Mouse (Mus musculus) layer of hippocampus, postnatal 25 days (tissue): ENCODE results near the gene Ecm1. TPM values are rescaled to one million over a fixed set of nuclear protein-coding genes. Genes with fewer than 3 reads are reported as not detected.
"Not testable (repeated sequence)": the region's sequence is repeated elsewhere in the genome, so short reads cannot be mapped to it uniquely, and the experiment has no call there.

Source experiments
- DNase-seq, 2 experiments: peaks; one replicate each; pipeline ENCODE4 v3.0.0; 2022; ENCODE audit warnings: mixed read lengths in 2 of 2, low spot score in 1 of 2; ENCODE audit errors: extremely low spot score in 1 of 2
- microRNA-seq, 2 experiments: library from miRNA; unstranded; fragments of <30 nt; microRNA quantifications; one replicate each; pipeline ENCODE4 v1.2.0; 2021
- total RNA-seq, 2 experiments: library from RNA; stranded (reverse); gene quantifications; 2 replicates each; pipeline ENCODE4 v1.2.3; 2021

The Ecm1 gene
- total RNA-seq, 2 experiments from 2014 or later, result 7.8 to 10.0 TPM

- no peak for DNase-seq
Observed at GRCm38 (mm10) chr3:95692677-95693076, 46.7 kb downstream of the Ecm1 start.

- not testable (repeated sequence) for DNase-seq
Observed at GRCm38 (mm10) chr3:95690552-95690951, 48.8 kb downstream of the Ecm1 start.

DNA sequence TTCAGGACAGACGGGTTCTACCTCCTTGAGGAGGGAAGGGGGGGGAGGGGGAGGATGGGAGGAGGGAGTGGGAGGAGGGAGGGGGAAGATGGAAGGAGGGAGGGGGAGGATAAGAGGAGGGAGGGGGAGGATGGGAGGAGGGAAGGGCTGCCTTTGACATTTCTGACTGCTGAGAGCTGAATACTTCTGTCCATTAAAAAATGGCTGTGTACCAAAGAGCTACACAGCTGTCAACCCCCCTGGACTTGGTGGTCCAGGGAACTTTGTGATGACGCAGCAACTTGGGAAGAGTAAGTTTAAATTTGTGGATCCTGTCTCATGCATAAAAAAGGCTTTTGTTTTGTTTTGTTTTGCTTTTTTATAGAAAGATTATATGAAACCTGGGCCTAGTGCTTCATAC, 49.4 kb downstream of the Ecm1 start:
- no peak for DNase-seq

- no peak for DNase-seq
Observed at GRCm38 (mm10) chr3:95689171-95689915, 50.0 kb downstream of the Ecm1 start.

DNA sequence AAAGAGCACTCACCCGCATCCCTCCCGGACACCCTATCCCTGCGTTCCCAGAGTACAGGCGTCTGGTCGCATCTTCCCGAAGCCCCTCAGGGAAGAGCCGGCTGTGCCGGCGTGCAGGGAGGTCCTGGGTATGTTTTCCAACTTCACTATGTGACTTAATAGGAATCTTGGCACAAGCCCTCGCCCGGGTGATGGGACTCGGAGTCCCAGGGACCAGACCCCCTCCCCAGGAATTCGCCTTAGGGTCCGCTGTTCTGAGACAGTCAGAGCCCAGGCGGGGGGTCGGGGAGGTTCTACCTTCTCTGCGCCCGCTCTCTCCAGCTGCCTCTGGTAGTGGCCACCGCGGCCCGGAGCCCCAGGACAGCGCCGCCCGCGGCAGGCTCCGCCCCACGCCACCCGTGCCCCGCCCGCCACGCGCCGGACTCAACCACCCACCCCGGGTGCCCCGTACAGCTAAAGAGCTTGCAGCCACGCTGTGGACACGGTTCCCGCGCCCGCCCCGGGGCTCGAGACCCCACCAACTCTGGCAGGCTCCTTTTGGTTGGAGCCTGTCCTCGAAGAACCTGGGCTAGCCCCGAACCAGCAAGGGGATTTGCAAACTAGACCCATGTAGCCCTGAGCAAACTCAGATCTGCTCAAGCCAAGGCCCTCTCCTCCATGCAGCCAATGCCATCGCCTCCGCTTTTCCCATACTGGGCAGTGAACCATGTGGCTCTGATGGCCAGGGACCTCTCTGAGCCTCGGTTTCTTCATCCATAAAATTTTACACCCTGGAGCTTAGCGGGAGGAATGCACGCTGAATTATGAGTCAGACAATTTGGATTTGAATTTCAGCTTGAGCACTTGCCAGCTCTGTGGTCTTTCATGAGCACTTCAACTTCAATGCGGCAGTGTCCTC, 51.6 kb downstream of the Ecm1 start, which contains the start of gene Adamtsl4:
Gene Adamtsl4, minus strand, starts transcription at position 394 of the 898 bp plus-strand sequence.
- peak in 1 of 2 experiments; percentile 39 for DNase-seq

- DNase-seq, result no peak
Observed at GRCm38 (mm10) chr3:95687168-95687523, 52.2 kb downstream of the Ecm1 start.

GRCm38 (mm10) chr3:95686492-95687167, 52.7 kb downstream of the Ecm1 start:
- no peak for DNase-seq

DNA sequence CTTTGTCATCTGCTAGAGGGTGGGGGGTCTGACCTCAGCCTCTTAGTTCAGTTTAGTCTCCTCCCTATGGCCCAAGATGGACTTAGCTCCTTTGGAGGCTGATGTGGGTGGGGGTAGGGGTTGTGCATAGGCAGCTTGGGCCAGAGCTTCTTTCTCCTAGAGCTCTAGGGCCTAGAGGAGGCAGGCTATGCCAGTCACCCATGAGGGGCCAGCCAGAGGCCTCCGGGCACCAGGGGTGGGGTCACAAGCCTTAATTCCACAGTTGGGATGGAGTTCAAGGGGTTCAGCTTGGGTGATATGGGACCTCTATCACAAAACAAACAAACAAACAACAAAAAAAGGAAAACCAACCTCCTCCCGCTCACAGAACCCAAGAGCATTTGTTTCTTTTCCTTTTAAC, 53.7 kb downstream of the Ecm1 start:
- no peak for DNase-seq

DNA sequence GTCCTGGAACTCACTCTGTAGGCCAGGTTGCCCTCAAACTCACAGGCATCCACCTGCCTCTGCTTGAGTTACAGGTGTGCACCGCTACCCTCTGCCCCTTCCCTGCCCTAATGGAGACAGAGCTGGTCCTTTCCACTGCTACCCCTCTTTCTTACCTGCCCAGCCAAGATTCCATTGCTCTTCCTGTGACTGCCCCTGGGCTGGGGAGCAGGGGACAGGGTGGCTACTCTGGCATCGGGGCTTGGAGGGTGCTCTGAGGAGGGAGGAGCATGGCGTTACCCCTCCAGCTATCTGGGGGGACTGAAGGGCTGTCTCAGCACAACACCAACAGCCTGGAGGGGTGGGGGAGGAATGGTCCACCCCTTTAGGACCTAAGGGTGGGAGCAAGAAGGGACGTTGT, 54.1 kb downstream of the Ecm1 start:
- DNase-seq, result no peak

DNA sequence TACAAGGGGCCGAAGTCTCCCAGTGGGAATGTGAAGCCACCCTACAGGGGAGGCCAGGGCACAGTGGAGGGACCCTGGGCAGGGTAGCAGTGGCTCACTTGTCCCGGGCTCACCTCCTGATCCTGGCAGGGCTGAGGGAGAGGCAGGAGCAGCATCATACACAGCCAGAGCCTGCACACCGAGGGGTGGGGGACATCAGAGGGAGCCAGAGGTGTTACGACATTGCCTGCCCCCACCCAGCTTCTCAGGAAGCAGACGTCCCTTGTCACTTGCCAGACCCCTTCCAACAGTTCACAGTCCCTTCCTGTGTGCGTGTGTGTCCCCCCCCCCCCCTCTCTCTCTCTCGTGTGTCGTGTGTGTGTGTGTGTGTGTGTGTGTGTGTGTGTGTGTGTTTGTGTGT, 54.5 kb downstream of the Ecm1 start:
- no peak for DNase-seq

Small RNA genes lying within 50 kb of the gene (microRNA-seq; reads per million reads assigned to microRNA genes)
- 0 reads per million in 2 experiments for gene Mir7014

Other genes with a start within 250 kb of the Ecm1 start
- gene Ctsk, start 240.3 kb downstream of the Ecm1 start, total RNA-seq, result 1 to 10 TPM; 3.5 to 4.2 TPM
- 10 to 100 TPM; 56.8 to 65.8 TPM for gene Ctss, start 212.8 kb downstream of the Ecm1 start, total RNA-seq
- not detected for gene Hormad1, start 179.9 kb downstream of the Ecm1 start, total RNA-seq
- gene Golph3l, start 150.6 kb downstream of the Ecm1 start, total RNA-seq, result 10 to 100 TPM; 22.3 to 25.2 TPM
- 100 to 1,000 TPM; 298 to 321 TPM for gene Ensa, start 114.6 kb downstream of the Ecm1 start, total RNA-seq
- 10 to 100 TPM; 54.6 to 61.6 TPM for gene Mcl1, start 80.8 kb downstream of the Ecm1 start, total RNA-seq
- gene Adamtsl4, start 51.7 kb downstream of the Ecm1 start, total RNA-seq, result 1 to 10 TPM; 3.7 to 4.0 TPM
- gene Tars2, start 20.6 kb upstream of the Ecm1 start, total RNA-seq, result 10 to 100 TPM; 37.8 to 44.3 TPM
- gene Rprd2, start 79.3 kb upstream of the Ecm1 start, total RNA-seq, result 10 to 100 TPM; 62.3 to 69.6 TPM
- 10 to 100 TPM; 29.2 to 33.7 TPM for gene Prpf3, start 116.3 kb upstream of the Ecm1 start, total RNA-seq
- gene Mrps21, start 131.9 kb upstream of the Ecm1 start, total RNA-seq, result 100 to 1,000 TPM; 151 to 172 TPM
- 10 to 100 TPM in 1 of 2 experiments, 1 to 10 TPM in 1; 9.4 to 11.5 TPM for gene Ciart, start 142.7 kb upstream of the Ecm1 start, total RNA-seq
- 1 to 10 TPM; 4.2 to 6.5 TPM for gene BC028528, start 152.4 kb upstream of the Ecm1 start, total RNA-seq
- 10 to 100 TPM; 71.6 to 76.2 TPM for gene Aph1a, start 154.4 kb upstream of the Ecm1 start, total RNA-seq
- 10 to 100 TPM; 12.7 to 13.4 TPM for gene Car14, start 165.1 kb upstream of the Ecm1 start, total RNA-seq
- gene Anp32e, start 189.7 kb upstream of the Ecm1 start, total RNA-seq, result 10 to 100 TPM; 73.8 to 73.9 TPM